Mouse (Mus musculus) thymus, postnatal 0 days (tissue): ENCODE measurements around the gene Ric1. TPM values are rescaled to one million over a fixed set of nuclear protein-coding genes. Genes with fewer than 3 reads are reported as not detected.

Source experiments
- DNase-seq: peaks from one replicate; pipeline ENCODE4 v3.0.0-alpha.2; 2015; ENCODE audit warnings: low spot score
- polyA plus RNA-seq: library from polyadenylated mRNA; unstranded; fragments of >200 nt; fragmentation: Nextera tagmentation; extraction: Ambion mirVana; gene quantifications from 2 replicates; pipeline ENCODE4 v1.2.1, GENCODE M21; 2015

Ric1 gene
- polyA plus RNA-seq, 1 experiment from 2014 or later, result 16.5 TPM

DNA sequence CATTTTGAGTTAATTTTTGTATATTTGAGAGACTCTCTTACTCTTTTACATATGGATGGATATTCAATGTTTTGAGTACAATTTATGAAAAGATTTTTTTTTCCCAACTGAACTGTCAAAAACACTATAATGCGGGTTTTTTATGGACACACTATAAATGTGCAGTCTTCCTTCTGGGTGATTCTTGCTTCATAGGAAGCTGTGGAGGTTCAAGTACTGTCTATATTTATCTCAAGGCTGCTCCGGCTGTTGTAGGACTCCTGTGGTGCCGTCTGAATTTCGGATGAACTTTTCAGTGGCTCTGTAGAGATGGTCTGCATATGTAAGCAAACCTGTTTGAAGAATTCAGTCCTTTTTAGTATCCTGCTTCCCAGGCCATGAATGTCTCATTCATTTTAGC, 86.1 kb downstream of the Ric1 start:
- no peak for DNase-seq

DNA sequence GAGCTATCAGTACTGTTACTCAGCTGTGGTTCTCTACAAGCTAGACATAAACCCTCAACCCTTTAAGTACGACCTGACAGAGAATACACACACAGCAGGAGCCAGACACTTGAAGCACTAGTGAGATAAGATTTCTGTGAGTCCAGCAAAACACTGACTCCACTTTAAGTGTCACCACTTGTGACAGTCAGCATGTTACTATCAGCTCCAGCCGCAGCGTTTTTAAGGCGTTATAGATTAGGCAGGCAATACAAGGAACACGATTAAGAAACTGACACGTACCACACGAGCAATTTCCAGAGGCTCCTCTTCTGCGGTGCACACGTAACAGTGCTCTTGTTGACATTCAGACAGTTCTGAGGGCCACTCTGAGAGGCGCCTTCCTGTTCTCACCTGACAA, 88.8 kb downstream of the Ric1 start:
- DNase-seq, result no peak

DNA sequence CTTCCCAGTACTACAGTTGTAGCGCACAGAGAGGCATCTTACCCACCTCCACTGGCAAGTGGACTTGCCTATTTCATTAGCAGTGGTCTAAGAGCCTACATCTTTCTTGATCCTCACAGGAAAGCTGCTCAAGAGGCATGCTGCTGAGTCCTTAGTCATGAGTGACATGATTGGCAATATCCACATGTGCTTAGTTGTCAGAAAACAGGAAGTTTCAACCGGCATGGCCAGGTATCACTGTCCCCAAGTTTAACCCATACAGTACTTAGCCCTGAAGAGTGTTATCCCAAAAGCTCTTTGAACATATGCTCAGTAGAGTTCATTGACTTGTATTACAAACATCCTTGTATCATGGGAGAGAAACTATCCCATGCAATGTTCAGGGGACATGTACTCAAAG, 90.0 kb downstream of the Ric1 start:
- DNase-seq, result no peak

DNA sequence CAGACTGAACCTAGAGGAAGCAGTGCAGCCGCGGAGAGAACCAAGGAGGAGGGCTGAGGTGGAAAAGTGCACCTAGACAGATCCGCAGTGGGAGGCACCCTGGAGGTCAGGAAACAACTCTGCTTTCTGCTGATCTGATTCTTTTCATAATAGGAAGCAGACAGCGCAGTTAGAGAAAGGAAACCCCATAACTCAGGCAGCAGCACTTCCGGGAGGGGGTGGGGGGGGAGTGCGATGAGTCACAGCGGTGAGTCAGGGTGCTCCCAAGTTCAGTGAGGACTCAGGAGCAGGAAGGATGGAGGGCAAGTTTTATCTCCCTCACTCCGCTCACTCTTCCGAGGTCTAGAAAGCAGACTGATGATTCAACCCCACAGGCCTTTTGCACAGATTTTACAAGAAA, 119.0 kb downstream of the Ric1 start:
- peak; percentile 61 for DNase-seq

DNA sequence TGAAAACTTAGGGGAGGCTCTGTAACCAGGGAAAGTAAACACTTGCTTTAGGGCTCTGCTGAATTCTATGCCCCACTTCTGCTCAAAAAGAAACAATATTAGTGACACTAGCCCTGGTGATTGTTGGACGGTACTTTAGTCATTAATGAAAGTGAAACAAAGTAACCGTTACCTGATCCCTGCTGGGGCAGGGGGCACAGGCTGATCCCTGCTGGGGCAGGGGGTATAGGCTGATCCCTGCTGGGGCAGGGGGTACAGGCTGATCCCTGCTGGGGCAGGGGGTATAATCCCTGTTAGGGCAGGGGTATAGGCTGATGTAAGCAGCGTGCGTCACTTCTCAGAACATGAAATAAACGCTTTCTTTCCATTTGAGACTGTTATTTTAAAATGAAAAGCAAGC, 119.4 kb downstream of the Ric1 start:
- DNase-seq, result no peak

DNA sequence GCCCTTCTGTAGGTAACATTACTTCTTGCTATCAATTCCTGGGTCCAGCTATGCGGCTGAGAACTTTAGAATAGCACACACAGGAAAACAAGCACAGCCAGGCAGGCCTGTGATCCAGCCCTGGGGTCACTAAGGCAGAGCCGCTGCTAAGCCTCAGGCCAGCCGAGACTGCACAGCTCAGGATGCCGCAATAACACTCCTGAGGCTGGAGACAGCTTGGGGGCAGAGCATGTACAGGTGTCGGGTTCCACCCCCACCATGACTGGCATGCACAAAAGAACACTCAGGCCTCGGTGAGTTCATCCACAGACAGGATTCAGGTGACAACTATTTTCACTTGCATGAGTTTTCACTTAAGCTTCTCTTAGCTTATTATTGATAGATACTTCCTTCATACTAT, 120.1 kb downstream of the Ric1 start:
- DNase-seq, result no peak

DNA sequence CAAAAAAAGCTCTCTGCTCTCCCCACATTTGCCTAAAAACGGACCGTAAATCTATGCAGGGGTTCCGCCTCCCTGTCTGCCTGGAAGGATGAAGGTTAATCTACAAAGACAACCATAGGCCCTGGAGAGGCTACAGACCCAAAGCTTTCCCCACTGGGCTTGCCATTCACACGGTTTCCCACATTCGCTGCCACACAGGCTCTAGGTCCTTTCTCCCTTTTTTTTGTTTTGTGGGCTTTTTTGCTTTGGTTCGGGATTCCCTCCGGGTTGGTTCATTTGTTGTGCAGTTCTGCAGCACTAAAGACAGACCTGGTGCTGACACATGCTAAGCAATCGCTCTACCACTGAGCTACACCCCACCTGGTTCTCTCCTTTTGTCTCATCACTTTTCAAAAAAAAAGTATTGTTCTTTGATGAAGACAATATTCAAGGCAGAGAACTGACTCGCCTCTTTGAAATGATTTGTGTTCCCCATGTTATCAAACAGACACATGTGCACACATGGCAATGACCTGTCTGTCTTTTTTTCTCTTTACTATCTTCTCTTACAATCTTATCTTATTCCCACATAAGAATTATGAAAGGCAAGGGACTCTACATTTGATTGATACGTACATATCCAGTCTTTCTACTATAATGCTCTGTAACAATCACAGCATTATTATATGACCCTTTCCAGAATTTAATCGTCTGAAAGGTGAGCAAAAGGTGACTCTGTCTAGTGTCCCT, 121.3 kb downstream of the Ric1 start:
- DNase-seq, result no peak

DNA sequence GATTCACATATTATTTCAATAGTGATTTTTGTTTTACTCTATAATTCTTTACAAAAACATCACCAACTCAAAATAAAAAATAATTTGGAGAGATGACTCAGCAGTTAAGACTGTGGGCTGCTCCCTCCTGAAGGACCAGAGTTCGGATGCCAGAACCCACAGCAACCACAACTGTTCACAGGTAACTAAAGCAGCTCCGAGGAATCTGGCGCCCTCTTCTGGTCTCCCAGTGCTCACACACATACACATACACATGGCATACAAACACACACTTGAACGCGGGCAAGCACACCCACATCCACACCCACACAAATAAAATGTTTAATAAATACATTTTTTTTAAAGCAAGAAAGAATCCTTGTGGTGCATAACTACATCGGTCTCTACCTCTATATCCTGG, 122.7 kb downstream of the Ric1 start:
- DNase-seq, result no peak

DNA sequence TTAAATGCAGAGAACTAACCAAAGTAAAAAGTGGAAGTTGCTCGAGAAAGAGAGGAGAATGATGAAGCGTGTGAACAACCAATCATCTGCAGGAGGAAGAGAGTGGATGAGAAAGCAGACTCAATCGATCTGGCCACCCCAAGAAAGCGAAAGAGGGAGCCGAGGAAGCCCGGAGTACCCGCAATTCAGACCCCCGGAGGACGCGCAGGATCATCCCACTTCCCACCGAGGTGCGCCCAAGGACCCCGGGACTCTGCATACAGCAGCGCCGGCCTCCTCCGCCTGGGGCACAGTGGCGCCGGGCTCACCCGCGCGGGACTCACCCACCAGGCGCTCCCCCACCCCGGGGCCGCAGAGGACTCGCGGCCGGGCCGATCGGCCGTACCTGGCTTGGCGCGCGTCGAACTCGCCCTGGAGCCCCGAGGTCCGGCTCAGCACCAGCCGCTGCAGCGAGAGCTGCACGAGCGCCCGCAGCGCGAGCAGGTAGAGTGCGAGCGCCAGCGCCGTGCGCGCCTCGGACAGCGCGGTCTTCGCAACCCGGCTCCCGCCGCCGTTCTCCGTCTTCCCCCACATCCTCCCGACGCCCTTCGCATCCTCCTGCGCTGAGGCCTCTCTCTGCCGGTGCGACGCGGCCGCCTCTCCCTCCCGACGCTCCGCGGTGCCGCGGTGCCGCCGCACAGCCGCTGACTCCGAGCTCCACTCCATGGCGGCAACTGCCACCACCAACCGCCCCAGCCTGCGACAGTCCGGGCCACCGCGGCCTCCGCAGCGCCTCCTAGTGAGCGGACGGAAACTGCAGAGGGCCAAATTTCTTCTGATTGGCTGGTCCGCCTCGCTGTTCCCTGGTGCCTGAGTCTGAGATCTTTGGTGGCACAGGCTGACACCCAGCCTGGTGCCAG, 125.8 kb downstream of the Ric1 start, which contains the start of gene Ermp1:
Ermp1 (minus strand) TSS at position 765 of the 899 bp plus-strand sequence.
- DNase-seq, result peak; percentile 94

DNA sequence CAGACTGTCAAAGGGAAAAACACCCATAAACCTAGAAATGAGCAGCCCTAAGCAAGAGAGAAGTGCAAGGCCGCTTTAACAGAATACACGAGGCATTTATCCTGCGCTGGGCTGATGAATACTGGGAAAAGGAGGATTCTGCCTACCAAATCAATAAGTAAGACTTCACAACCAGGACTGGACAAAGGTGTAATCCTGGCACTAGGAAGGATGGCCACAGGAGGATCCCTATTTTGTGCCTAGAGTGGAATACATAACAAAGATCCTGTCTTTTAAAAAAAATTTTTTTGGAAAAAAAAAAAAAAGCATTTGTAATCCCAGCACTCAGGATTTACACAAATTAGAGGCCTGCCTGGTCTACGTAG, 126.5 kb downstream of the Ric1 start:
- no peak for DNase-seq

DNA sequence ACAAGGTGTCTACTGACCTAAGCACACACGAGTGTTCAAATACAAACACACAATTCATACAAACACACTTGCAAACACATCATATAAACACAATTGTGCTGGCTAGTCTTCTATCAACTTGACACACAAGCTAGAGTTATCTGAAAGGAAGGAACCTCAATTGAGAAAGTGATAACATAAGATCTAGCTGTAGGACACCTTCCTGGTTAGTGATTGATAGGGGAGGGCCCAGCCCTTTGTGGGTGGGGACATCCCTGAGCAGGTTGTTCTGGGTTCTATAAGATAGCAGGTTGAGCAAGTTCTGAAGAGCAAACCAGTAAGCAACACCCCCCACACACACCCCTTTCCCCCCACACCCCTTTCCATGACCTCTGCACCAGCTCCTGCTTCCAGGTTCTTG, 127.6 kb downstream of the Ric1 start:
- DNase-seq, result no peak

DNA sequence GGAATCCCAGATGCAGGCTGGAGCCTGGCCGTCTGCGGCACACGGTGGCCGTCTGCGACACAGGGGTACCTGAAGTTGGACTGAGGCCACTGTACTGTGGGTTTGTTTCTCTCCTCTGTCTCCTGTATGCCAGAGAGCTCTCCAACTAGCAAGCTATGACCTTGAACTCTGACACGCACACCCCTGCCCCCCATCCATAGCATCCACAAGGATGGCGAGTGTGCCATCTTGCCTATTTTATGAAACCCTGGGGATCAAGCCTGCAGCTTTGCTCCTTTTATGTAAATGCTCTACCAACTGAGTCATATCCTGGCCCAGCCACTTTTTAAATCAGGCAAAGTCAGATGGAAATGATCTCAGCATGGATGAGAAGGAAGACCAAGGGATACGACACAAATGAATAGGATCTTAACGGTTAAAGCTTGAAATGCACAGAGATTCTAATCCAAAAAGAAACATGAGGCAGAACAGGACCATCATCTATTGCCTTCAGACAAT, 131.7 kb downstream of the Ric1 start:
- DNase-seq, result no peak

DNA sequence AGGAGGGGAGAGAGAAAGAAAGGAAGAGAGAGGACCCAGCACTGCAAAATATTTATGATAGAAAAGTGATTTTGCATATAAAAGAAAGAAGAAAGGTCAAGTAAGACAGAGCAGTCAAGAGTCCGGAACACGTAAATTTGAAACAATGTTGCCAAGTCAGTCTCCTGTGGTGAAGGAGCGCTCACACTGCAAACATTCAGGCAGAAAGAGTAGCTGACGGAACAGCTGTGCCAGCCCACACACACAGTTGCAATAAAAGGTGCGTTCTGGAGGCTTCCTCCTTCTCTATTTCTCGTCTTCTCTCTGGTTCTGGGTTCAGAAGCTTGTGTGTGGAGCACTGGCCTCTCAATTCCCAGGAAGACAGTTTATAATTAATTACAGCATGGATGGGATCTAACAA, 133.1 kb downstream of the Ric1 start:
- DNase-seq, result no peak

DNA sequence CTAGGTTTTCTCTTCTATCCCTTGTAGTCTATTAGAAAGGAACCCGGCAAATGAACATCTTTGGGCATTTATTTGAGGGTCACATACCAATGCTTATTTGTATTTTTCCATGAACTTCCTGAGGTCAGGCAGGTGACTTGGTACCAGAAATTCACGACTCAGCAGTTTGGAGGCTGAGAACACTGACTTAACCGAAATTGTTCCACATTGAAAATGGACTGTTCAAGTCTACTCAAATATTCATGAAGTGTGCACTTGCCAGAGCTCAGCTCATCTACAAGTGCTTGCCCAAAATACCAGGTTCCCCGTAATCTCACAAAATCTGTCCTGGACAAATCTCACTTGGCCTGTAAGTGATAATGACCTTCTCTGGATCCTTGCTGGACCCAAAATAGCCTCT, 133.9 kb downstream of the Ric1 start:
- no peak for DNase-seq

Other genes with a start within 250 kb of the Ric1 start
- 13.5 and 15.1 TPM in 2 replicates for gene Insl6, start 196.9 kb upstream of the Ric1 start, polyA plus RNA-seq
- 0.51 and 0.59 TPM in 2 replicates for gene Rln1, start 187.6 kb upstream of the Ric1 start, polyA plus RNA-seq
- 308 and 317 TPM in 2 replicates for gene Plgrkt, start 154.9 kb upstream of the Ric1 start, polyA plus RNA-seq
- gene Cd274, start 154.8 kb upstream of the Ric1 start, polyA plus RNA-seq, result 11.3 and 12.0 TPM in 2 replicates
- gene Pdcd1lg2, start 111.4 kb upstream of the Ric1 start, polyA plus RNA-seq, result 4.6 and 4.9 TPM in 2 replicates
- 9.6 and 10.7 TPM in 2 replicates for gene Ermp1, start 126.1 kb downstream of the Ric1 start, polyA plus RNA-seq
- 0.18 TPM in 1 of 2 replicates, not detected in the other for gene Mlana, start 175.5 kb downstream of the Ric1 start, polyA plus RNA-seq